Mouse (Mus musculus) mouse trophoblast stem cell (cell line): ENCODE measurements around the gene C4b.

Source experiments
- in situ Hi-C, 2 experiments: fragments of 300-500 bp; cut with MseI, MboI; formaldehyde crosslinking; loops; 2 replicates in 1 of 2; 3 replicates in 1 of 2; pipeline ENCODE4 v1.15.1; 2025

The C4b gene

DNA sequence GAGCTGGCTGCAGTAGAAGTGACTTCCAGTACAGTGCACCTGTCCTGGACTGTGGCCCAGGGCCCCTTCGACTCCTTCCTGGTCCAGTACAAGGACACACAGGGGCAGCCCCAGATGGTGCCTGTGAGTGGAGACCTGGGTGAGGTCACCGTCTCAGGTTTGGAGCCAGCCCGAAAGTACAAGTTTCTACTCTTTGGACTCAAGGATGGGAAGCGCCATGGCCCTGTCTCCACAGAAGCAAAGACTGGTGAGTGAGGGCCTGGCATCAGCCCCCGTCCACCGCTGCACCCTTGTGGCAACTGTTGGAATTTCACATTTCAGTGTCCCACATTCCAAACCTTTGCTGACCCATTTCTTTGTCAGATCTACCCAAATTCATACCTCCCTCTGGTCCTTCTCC is 30.7 kb downstream of the C4b start:
- in situ Hi-C loops = loop anchor here in 1 of 2 experiments (10.0 kb wide), 1 partner anchor 48 kb away; no protein-coding TSS in a partner anchor

DNA sequence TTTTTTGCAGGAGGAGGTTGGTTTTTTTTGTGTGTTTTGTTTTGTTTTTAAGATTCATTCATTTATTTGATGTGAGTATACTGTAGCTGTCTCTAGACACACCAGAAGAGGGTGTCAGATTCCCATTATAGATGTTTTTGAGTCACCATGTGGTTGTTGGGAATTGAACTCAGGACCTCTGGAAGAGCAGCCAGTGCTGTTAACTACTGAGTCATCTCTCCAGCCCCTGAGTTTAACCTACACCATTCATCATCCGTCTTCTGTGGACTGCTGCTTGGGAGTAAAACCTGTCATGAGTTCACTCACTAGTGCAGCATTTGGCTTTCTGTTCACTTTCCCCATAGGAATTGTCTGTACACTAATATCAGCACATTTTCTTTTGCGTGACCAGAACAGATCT is 37.2 kb downstream of the C4b start:
- in situ Hi-C loops = loop anchor here (5.0 kb wide), 1 partner anchor 76 kb away; no protein-coding TSS in a partner anchor

DNA sequence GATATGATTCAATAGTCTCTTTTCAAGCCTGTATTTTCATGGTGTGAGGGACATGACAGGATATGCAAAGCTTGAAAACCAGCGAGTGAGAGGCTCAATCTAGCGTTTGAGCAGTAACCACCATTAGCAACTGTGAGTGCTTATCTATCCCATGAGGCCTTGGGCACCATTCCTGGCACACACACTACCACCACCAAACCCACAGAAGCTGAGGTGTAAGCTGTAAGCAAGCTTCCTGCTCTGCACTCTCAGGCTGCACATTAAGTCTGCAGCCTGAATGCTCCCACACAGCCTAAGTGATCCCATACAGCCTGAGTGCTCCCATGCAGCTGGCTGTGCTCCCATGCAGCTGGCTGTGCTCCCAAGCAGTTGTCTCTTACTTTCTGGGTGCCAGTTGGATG is 43.0 kb downstream of the C4b start:
- in situ Hi-C loops = no loop called here

DNA sequence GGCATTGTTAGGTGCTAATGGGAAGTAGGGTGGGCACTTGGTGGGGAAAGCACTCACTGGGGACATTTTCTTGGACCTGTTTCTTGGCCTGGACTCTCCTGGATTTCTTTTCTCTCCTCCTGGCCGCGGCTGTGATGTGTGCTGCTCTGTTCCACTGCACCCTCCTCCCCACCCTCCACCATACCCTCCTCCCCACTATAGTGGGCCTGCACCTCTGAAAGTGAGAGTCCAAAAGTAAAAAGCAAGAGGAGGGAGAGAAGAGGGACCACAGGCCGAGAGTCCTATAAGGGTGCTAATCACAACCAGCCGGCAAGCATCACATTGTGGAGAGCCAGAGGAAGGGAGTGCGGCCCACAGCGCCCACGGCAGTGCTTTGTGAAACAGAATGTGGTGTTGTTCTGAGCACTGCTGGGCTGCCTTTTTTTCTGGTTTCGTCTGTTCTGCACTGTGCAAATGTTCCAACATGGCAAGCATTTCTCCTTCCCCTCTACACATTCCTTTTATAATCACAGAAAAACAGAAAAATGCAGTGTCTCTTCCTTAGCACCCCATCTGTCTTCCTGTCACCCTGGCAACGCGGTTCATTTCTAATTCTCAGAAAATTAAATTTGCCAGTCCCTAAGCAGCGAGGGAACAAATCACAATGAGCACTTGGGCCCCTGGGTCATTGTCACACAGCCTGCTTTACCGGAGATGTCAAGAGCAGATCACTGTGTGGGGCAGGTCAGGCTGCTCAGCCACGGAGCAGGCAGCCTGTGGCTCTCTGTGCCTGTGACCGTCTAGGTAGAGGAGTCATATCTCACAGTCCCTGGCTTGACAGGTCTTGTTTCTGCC is 43.9 kb downstream of the C4b start:
- in situ Hi-C loops = no loop called here

DNA sequence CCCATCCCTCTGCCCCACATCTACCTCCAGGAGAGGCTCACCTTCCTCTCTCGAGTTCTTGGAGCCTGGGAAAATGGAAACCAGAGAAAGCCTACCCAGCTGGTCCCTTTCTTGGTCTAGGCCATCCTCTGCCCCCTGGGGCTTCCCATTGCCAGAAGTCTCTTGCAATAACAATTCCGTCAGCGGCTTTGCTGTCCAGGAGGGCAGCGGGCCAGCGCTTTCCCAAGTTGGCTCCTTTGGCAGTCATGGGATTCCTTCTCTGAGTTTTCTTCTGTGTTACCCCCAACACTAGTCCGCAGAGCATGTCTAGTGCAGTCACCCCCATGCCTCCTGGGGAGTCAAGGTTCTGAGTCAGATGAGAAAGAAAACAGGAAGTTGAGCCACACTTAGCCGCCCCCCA is 50.8 kb downstream of the C4b start:
- in situ Hi-C loops = no loop called here

DNA sequence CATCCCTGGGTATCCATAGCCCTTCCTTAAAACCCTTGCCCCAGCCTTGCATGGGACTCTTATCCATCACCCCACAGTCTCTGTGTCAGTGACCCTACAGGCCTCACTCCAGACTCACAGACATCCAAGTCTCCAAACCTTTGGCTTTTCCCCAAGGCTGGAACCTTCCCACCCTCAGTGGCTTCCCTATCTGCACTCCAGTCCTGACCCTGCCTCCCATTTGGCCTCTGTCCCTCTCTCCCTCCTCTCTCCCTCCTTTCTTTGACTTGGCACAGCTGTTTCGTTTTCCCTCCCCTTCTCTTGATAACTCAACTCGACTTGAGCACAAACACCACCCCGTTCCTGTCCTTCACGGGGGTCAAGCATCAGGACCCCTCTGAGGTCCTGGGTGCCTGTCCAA is 53.2 kb downstream of the C4b start:
- in situ Hi-C loops = no loop called here

DNA sequence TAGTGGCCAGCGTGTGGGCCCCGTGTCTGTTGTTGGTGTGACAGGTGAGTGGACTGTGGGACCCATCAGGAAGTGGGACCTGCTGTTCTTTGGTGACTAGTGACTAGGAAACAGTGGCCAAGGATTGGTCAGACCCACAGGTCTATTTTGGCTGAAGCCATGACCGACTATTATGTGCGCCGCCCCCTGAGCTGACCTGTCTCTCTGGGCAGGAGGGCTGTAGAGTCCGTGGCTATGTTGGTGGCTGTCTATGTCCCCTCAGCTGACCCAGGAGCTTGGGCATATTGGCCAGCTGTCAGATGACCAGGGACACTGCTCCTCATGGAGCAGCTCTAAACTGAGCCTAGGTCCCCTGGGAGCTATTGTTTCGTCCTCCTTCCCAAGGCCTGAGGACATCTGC is 54.8 kb downstream of the C4b start:
- in situ Hi-C loops = no loop called here

DNA sequence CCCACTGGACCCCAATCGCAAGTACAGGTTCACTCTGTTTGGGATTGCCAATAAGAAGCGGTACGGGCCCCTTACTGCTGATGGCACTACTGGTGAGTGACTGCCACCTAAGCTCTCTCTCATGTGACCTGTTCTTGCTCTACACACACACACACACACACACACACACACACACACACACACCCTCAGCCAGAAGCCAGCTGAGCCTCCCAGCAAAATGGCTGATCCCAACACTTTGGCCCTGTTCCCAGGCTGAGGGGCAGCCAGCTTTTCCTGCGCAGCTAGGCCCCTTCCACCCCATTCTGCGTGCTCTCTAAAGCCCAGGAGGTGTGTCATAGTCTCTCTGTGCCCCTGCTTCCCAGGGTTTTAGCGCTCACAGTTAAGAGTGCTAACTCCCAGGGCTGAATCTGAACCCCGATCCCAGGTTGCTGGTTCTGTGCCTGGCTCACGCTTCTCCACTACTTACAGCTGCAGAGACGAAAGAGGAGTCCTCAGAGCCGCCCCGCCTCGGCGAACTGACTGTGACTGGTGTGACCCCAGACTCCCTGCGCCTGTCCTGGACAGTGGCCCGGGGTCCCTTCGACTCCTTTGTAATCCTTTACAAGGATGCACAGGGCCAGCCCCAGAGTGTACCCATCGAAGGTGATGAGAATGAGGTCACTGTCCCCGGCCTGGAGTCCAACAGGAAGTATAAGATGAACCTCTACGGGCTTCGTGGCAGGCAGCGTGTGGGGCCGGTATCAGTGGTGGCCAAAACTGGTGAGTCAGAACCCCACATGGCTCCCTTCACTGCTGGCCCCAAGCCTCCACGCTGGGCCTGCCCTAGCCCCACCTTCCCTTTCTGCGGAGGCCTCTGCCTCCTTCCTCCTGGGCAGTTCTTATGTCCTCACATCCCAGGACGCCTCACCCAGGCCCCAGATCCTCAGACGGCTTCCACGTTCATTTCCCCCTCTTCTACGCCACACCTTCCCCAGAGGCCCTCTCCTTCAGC is 58.3 kb downstream of the C4b start:
- in situ Hi-C loops = no loop called here

DNA sequence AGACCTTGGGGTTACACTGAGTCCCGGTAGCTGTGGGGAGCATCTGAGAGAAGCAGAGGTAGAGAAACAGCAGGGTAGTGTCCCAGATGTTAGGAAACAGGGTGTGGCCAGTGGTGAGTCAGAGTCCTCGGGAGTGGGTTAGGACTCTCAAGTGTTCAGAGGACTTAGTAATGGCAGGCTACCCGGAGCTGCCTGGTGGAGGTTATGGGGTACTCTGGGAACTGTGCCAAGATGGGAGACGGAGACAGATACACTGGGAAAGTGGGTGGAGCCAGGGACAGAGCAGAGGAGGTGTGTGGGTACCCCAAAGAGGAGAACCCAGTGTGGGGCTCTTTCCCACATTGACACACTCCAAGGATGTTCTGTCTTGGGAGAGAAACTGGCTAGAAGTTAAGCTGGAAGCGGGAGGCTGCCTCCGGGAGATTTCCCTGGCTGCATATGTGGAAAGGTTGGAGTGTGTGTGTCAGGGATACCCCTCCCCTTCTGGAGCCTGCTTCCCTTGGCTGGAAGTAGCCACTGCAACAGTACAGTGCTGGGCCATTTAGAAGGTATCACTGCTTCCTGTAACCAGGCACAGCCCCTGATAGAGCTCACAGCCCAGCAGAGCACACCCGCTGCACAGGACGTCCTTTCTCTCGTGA is 59.3 kb downstream of the C4b start:
- in situ Hi-C loops = no loop called here

DNA sequence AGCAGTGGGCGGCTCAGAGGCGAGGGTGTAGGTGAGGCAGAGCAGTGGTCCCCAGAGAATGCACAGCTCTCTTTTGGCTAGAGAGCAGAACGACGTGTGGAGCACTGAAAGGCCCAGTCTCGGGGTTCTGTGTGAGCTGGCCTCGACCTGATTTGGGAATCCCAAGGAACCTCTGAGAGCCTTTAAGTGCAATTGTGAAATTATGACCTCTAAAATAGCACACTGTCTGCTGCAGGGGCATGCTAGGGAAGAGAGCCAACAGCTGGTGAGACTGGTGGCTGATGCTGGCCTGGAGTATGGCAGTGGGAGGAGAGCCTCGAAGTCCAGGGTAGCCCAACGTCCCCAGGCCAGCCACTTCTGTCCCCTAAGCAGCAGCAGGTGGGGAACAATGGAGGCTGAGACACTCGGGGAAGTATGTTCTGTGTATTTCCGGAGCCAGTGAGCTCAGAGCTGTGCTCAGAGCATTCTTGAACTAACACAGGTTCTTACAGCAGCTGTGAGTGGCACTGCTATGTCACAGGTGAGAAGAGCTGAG is 59.9 kb downstream of the C4b start:
- in situ Hi-C loops = no loop called here

DNA sequence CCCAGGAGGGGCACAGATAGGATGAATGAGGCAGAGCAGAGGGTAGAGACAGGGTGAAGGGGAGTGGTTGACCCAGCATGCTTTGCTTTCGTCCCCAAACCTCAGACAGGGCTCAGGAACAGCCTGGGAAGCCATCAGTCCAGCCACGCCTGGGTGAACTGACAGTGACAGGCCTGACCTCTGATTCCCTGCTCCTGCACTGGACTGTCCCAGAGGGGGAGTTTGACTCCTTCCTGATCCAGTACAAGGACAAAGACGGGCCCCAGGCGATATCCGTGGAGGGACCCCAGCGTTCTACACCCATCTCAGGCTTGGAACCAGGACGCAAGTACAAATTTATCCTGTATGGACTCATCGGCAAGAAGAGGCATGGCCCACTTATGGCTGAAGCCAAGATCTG is 60.5 kb downstream of the C4b start:
- in situ Hi-C loops = no loop called here

DNA sequence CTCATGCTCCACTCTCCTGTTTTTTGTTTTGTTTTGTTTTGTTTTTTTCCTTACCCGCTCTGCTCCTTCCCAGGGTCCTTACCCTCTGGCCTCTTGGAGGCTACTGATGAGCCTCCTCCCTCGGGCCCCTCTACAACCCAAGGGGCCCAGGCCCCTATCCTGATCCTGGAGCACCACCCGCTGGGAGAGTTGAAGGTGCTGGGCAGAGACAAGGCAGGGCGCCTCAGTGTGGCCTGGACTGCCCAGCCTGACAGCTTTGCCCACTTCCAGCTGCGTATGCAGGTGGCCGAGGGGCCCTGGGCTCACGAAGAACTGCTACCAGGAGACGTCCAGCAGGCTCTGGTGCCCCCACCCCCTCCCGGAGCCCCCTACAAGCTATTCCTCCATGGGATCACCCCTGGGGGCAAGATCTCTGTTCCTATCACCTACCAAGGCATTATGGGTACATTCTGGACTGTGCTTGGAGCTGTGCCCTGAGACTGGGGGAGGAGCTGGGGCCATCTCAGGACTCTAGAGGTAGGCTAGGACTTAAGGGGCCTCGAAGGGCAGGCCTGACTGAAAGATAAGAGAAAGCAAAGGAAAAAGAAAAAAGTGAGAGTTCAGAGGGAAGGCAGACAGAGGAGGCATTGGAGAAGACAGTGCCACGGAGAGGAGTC is 61.7 kb downstream of the C4b start:
- in situ Hi-C loops = no loop called here

DNA sequence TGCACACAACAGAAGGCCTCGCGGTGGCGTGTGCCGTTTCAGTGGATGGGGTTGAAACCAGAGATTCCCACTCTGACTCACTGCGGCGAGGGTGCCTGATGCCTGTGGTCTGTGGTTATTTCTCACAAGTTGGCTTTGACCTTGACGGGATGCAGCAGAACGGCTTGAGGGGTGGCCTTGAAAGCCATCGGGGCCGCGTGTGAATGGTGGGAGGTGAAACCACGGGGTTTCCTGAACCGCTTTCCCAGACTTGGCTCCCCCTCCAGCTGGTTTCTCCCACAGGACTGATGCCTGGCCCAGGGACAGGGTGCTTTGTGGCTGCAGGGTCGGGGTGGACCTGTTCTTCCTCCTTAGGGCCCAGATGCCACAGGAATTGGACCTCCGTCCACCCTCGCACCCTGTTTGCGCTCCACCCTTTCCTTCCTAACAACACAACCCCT is 62.5 kb downstream of the C4b start:
- in situ Hi-C loops = no loop called here

DNA sequence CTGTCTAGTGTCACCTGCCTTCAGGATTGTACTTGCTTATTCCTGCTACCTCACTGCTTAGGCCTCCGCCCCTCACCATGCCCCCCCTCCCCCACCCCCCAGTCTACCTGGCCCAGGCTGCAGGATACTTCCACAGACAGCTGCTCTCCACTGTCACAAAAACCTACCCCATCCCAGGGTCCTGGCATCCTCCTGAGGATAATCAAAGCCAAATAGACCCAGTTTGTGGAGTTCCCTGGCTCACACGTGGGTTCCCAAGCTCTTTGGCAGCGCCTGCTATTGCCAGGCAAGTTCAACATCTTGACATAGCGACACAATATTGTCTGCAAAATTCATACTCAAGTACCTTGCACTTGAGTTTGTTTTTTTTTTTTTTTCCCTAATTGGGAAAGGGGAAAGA is 63.1 kb downstream of the C4b start:
- in situ Hi-C loops = no loop called here

DNA sequence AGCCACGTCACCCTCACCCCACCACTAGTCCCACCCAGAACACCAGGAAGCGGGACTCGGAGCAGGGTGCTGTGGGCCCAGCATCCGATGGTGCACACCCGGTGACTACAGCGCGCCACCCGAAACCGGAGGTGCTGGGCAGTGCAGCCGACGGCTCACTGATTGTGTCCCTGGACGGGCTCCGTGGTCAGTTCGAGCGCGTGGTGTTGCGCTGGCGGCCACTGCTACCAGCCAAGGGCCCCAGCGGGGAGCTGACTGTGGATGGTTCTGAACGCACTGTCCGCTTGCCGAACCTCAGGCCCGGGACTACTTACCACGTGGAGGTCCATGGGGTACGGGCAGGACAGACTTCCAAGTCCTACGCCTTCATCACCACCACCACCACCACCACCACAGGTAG is 63.5 kb downstream of the C4b start:
- in situ Hi-C loops = no loop called here
